Mouse (Mus musculus) G1E (cell line): Measurements from ENCODE around the gene H2-Eb2.
"Not testable (repeated sequence)": the region's sequence is repeated elsewhere in the genome, so short reads cannot be mapped to it uniquely, and the experiment has no call there.

Experiments used
- CTCF ChIP-seq: IDR thresholded peaks from 2 replicates; pipeline ENCODE4 v1.5.1; 2012; ENCODE audit warnings: low read depth, low read length, inconsistent platforms, mixed read lengths
- GATA1 ChIP-seq: IDR thresholded peaks from 2 replicates; pipeline ENCODE4 v1.6.1; 2012; ENCODE audit warnings: borderline replicate concordance, low read length, inconsistent platforms, mixed read lengths
- GATA2 ChIP-seq: IDR thresholded peaks from 2 replicates; pipeline ENCODE4 v1.6.1; 2012; ENCODE audit warnings: low read depth, low read length, inconsistent platforms, borderline replicate concordance
- POLR2AphosphoS5 ChIP-seq: IDR thresholded peaks from 2 replicates; pipeline ENCODE4 v1.6.1; 2012; ENCODE audit warnings: low read depth, low read length, inconsistent platforms; ENCODE audit not compliant: insufficient replicate concordance
- TAL1 ChIP-seq: conservative IDR thresholded peaks from 2 replicates; pipeline ENCODE4 v1.6.1; 2012; ENCODE audit warnings: low read depth, low read length, inconsistent platforms, mixed read lengths

- TF ChIP-seq CTCF, GATA1, TAL1, POLR2AphosphoS5, GATA2: not testable (repeated sequence)
Observed at GRCm38 (mm10) chr17:34310526-34310925, 14.9 kb upstream of the H2-Eb2 start.
